Mouse (Mus musculus) heart, embryonic 13.5 days (tissue): ENCODE measurements at regions not wholly inside any gene's neighbourhood (a gene's known extent, or its start where the extent isn't known, plus 50 kb on each side); places are given as distances from the start of the nearest gene placed in this dataset.

Experiments
- ATAC-seq: fragments of 200-750 bp; cut with Nextera tagmentation; 2 replicates; pipeline ENCODE4 v1.8.0; 2017; ENCODE audit warnings: moderate TSS enrichment; ENCODE audit not compliant: insufficient number of reproducible peaks, low FRiP score, low TSS enrichment; ENCODE audit errors: extremely low read depth
- H3K27ac ChIP-seq: fragments of 300-500 bp; sonication (generic); replicated peaks from 2 replicates; pipeline ENCODE4 v1.5.1; 2015; ENCODE audit warnings: moderate library complexity, mild to moderate bottlenecking, inconsistent platforms
- H3K27me3 ChIP-seq: fragments of 300-500 bp; sonication (generic); replicated peaks from 2 replicates; pipeline ENCODE4 v1.6.1; 2015; ENCODE audit warnings: mild to moderate bottlenecking, inconsistent platforms
- H3K36me3 ChIP-seq: fragments of 300-500 bp; sonication (generic); 2 replicates; pipeline ENCODE4 v1.6.1; 2015; ENCODE audit warnings: mild to moderate bottlenecking, inconsistent platforms
- H3K4me1 ChIP-seq: fragments of 300-500 bp; sonication (generic); 2 replicates; pipeline ENCODE4 v1.6.1; 2015; ENCODE audit warnings: inconsistent platforms
- H3K4me2 ChIP-seq: fragments of 300-500 bp; sonication (generic); 2 replicates; pipeline ENCODE4 v1.6.1; 2015; ENCODE audit warnings: inconsistent platforms, mild to moderate bottlenecking, moderate library complexity
- H3K4me3 ChIP-seq: fragments of 300-500 bp; sonication (generic); 2 replicates; pipeline ENCODE4 v1.5.1; 2015; ENCODE audit warnings: moderate library complexity, mild to moderate bottlenecking, inconsistent platforms
- H3K9ac ChIP-seq: fragments of 300-500 bp; sonication (generic); 2 replicates; pipeline ENCODE4 v1.6.1; 2015; ENCODE audit warnings: inconsistent platforms, mild to moderate bottlenecking, moderate library complexity
- H3K9me3 ChIP-seq: fragments of 300-500 bp; sonication (generic); 2 replicates; pipeline ENCODE4 v1.6.1; 2016; ENCODE audit warnings: inconsistent platforms
- WGBS: fragments of 180-500 bp; shearing (Covaris S2); methylation state at CpG from one replicate; pipeline ENCODE4 v1.1.7; 2015; ENCODE audit warnings: mixed read lengths; 5-methylcytosine and 5-hydroxymethylcytosine counted together

GRCm38 (mm10) chr2:61182424-61182979 lies 219.5 kb upstream of the Rbms1 start:
- Histone ChIP-seq H3K36me3 (no peaks in the 10 kb centered on the region), H3K27me3 (no peaks in the 10 kb centered on the region), H3K9me3 (no peaks in the 10 kb centered on the region), H3K9ac (no peak overlapping the region), H3K4me1 (no peaks in the 10 kb centered on the region), H3K4me3 (no peak overlapping the region), H3K27ac (no peak overlapping the region), H3K4me2 (no peak overlapping the region)
- 59% methylated on average over 8 of the region's 8 CpGs for WGBS
- ATAC-seq: no peak

- Histone ChIP-seq H3K9ac (no peak overlapping the region), H3K9me3 (no peaks in the 10 kb centered on the region), H3K36me3 (no peaks in the 10 kb centered on the region), H3K4me2 (no peak overlapping the region), H3K4me1 (peaks cover 5% of the 10 kb centered on the region; the same call in 1 of the 2 replicates), H3K27me3 (no peaks in the 10 kb centered on the region), H3K27ac (no peak overlapping the region), H3K4me3 (no peak overlapping the region)
- ATAC-seq: no peak
- WGBS: 44% methylated on average over 2 of the region's 2 CpGs
Measured at GRCm38 (mm10) chr2:61177801-61178200, 214.8 kb upstream of the Rbms1 start.

DNA sequence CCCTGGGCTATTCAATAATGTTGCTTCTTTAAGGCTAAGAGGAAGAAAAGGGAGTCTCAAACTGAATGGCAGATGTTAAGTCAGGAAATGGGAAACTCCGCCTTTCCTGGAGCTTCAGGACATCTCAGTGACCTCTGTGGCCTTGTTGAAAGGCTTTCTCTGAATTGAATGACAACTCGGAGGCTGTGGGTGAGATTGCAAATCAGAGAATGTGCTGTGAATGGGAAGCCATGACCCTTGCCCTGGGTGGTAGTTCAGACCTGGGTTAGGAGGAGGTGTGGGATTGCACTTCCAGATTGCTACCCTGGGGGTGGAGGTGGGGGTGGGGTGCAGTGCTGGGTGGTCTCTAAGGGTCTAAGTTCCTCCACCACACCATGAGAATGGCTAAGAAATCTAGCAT lies 213.8 kb upstream of the Rbms1 start:
- Histone ChIP-seq H3K4me2 (no peak overlapping the region), H3K9ac (no peak overlapping the region), H3K9me3 (no peaks in the 10 kb centered on the region), H3K4me3 (no peak overlapping the region), H3K27ac (no peak overlapping the region), H3K36me3 (no peaks in the 10 kb centered on the region), H3K27me3 (no peaks in the 10 kb centered on the region), H3K4me1 (peaks cover 6% of the 10 kb centered on the region; the same call in 1 of the 2 replicates)
- 25% methylated on average over 2 of the region's 2 CpGs for WGBS
- ATAC-seq: no peak

GRCm38 (mm10) chr2:61173581-61173980 lies 210.6 kb upstream of the Rbms1 start:
- Histone ChIP-seq H3K36me3 (no peaks in the 10 kb centered on the region), H3K9me3 (no peaks in the 10 kb centered on the region), H3K4me1 (peaks cover 10% of the 10 kb centered on the region; the same call in 1 of the 2 replicates), H3K9ac (no peak overlapping the region), H3K27me3 (no peaks in the 10 kb centered on the region), H3K4me2 (no peak overlapping the region), H3K27ac (no peak overlapping the region), H3K4me3 (no peak overlapping the region)
- 53% methylated on average over 2 of the region's 2 CpGs for WGBS
- no peak for ATAC-seq

DNA sequence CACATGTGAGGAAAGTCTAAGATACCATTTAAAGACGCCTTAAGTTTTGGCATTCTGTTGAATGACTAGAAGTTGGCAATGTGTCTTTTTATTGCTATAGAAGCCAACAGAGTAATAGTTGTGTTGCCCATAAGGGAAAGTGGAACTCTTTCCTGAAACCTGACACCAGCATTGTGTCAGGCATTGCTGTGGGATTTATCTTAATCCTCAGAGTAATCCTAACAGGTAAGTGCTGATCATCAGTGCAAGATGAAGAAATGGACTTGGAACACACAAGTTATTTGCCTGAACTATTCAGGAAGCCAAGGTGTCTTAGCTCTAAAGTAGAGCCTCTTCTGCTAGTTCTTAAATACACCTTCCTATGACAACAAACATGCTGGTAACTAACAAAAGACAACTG lies 198.3 kb upstream of the Rbms1 start:
- Histone ChIP-seq H3K9me3 (no peaks in the 10 kb centered on the region), H3K4me2 (no peak overlapping the region), H3K27me3 (no peaks in the 10 kb centered on the region), H3K4me1 (0 out of 2 replicates have a peak, but pooled peaks cover 3% of the 10 kb centered on the region), H3K36me3 (no peaks in the 10 kb centered on the region), H3K9ac (no peak overlapping the region), H3K27ac (no peak overlapping the region), H3K4me3 (no peak overlapping the region)
- 85% methylated on average over 1 of the region's 1 CpGs for WGBS
- no peak for ATAC-seq

DNA sequence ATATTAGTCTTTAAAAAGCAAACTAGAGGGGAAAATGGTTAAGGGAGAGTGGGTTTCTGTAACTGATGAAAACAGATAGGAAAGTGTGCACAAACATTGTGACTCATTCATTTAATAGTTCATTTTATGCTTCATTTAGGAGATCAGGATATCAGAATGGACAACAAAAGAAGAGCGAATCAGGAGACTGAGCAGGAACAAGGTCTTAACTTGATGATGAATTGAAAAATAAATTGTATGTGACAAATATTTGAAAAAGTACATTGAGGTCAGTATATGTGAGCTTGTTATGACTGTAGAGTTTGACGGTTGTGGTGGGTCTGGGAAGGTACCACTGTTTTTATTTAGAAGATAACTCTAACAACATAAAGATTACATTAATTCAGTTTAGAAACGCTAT lies 196.8 kb upstream of the Rbms1 start:
- Histone ChIP-seq H3K27me3 (no peaks in the 10 kb centered on the region), H3K9ac (no peak overlapping the region), H3K27ac (no peak overlapping the region), H3K4me3 (no peak overlapping the region), H3K36me3 (no peaks in the 10 kb centered on the region), H3K4me1 (0 out of 2 replicates have a peak, but pooled peaks cover 3% of the 10 kb centered on the region), H3K9me3 (no peaks in the 10 kb centered on the region), H3K4me2 (no peak overlapping the region)
- ATAC-seq: no peak
- WGBS: 64% methylated on average over 3 of the region's 3 CpGs

DNA sequence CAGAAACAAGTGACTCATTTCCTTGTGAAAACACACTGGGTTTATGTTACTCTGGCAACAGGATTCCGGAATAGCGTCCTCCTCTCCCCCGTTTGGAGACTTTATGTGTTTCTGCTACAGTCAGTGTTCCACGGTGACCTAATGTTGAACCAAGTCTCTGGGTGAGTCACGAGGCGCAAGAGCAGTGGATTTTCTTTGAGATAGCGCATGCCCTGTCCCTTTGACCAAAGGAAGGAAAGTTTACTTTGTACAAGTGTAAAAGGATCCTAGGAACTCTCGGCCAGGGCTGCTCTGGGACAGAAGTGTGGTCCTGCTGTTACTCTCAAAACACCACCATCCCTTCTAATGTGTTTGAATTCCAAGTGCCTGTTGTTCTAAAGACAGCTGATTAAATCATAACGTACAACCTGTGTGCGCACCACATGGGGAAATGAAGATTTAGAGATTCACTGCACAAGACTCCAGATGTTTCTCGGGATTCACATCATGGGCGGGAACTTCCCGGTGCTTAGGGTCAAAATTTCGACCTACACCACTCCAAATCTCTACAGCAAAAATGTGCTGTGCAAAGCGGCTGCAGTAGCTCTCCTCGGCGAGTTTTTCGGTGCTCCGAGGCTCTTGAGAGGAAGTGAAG lies 176.1 kb upstream of the Rbms1 start:
- H3K27ac ChIP-seq: peak overlapping the region; percentile 82
- peak overlapping the region; percentile 16 for H3K4me3 ChIP-seq
- H3K4me2 ChIP-seq: peak overlapping the region; percentile 61
- H3K9ac ChIP-seq: peak overlapping the region; percentile 61
- H3K27me3 ChIP-seq: no peaks in the 10 kb centered on the region
- H3K9me3 ChIP-seq: no peaks in the 10 kb centered on the region
- no peaks in the 10 kb centered on the region for H3K36me3 ChIP-seq
- WGBS: 27% methylated on average over 19 of the region's 19 CpGs
- H3K4me1 ChIP-seq: peaks cover 45% of the 10 kb centered on the region
- peak; percentile 25 for ATAC-seq

- peak overlapping the region; percentile 61 for H3K4me2 ChIP-seq
- H3K36me3 ChIP-seq: no peaks in the 10 kb centered on the region
- peaks cover 45% of the 10 kb centered on the region for H3K4me1 ChIP-seq
- no peak for ATAC-seq
- H3K27me3 ChIP-seq: no peaks in the 10 kb centered on the region
- WGBS: 34% methylated on average over 3 of the region's 3 CpGs
- no peak overlapping the region for H3K4me3 ChIP-seq
- no peaks in the 10 kb centered on the region for H3K9me3 ChIP-seq
- H3K27ac ChIP-seq: peak overlapping the region; percentile 82
- H3K9ac ChIP-seq: no peak overlapping the region
Measured at GRCm38 (mm10) chr2:61138625-61138997, 175.6 kb upstream of the Rbms1 start.

- peak overlapping the region; percentile 39; the same call in 1 of the 2 replicates for H3K27ac ChIP-seq
- H3K4me1 ChIP-seq: peaks cover 45% of the 10 kb centered on the region
- H3K9ac ChIP-seq: no peak overlapping the region
- no peak for ATAC-seq
- H3K36me3 ChIP-seq: no peaks in the 10 kb centered on the region
- H3K4me3 ChIP-seq: no peak overlapping the region
- no peaks in the 10 kb centered on the region for H3K27me3 ChIP-seq
- H3K9me3 ChIP-seq: no peaks in the 10 kb centered on the region
- 31% methylated on average over 3 of the region's 3 CpGs for WGBS
- H3K4me2 ChIP-seq: no peak overlapping the region
Measured at GRCm38 (mm10) chr2:61137378-61137777, 174.4 kb upstream of the Rbms1 start.

DNA sequence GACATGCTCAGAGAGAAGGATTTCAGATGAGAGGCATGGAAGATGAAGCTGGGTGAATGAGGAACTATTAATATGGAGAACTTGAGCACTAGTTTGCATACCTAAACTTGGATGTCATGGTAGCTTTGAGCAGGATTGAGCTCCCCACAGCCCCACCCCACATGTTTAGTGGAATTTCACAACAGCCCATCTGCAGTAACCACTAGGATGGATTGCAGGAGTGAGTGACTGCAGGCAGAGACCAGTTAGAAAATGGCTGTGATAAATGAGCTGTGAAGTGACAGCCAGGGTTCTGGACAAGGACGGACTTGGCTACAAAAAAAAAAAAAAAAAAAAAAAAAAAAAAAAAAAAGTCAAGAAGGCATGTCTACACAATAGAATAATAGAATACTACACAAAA lies 173.9 kb upstream of the Rbms1 start:
- Histone ChIP-seq H3K27me3 (no peaks in the 10 kb centered on the region), H3K4me1 (peaks cover 45% of the 10 kb centered on the region), H3K4me2 (no peak overlapping the region), H3K9me3 (no peaks in the 10 kb centered on the region), H3K36me3 (no peaks in the 10 kb centered on the region), H3K4me3 (no peak overlapping the region), H3K9ac (no peak overlapping the region), H3K27ac (no peak overlapping the region)
- ATAC-seq: no peak
- WGBS: 0% methylated on average over 1 of the region's 1 CpGs

DNA sequence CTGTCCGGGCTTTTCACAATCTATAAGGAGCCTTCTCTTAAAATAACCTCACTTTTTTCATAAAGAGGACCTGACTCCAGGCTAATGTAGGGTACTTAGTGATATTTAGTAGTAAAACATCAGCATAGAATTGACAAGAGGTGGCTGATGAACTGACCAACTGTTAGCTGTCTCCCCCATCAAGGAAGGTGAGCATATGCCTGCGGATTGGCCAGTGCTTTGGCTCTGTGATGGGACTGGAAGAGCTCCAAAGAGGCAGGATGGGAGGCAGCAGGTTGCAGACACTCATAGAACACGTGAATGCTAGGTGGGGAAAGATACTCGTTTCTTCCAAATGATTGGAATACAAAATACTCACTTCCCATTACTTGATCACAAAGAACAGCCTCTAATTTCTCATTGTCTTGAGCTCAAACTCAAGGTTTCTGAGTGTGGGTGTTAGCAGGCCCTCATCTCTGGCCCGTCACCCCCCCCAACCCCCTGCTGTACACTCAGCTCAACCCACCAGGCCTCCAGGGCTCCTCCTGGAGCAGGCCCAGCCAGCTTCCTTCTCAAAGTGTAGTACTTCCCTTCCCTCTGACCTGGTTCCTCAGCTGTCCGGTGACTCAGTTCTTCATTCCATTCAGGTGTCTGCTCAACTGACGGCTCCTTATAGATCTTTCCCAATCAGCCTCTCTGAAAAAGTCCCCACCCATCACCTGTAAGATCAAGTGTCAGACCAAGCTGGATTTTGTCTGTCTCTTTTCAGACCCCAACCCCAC lies 160.2 kb upstream of the Rbms1 start:
- Histone ChIP-seq H3K4me2 (no peak overlapping the region), H3K4me1 (no peaks in the 10 kb centered on the region), H3K27me3 (no peaks in the 10 kb centered on the region), H3K9me3 (no peaks in the 10 kb centered on the region), H3K27ac (no peak overlapping the region), H3K9ac (no peak overlapping the region), H3K36me3 (no peaks in the 10 kb centered on the region), H3K4me3 (no peak overlapping the region)
- no peak for ATAC-seq
- 72% methylated on average over 7 of the region's 7 CpGs for WGBS
